Mouse (Mus musculus): ENCODE results near the gene Rbm28. TPM values are rescaled to one million over a fixed set of nuclear protein-coding genes. Genes with fewer than 3 reads are reported as not detected.

Gene Rbm28
- polyA plus RNA-seq (2015; fragmentation: Nextera tagmentation; extraction: Ambion mirVana), result 33.8 and 41.6 TPM in 2 replicates

DNA sequence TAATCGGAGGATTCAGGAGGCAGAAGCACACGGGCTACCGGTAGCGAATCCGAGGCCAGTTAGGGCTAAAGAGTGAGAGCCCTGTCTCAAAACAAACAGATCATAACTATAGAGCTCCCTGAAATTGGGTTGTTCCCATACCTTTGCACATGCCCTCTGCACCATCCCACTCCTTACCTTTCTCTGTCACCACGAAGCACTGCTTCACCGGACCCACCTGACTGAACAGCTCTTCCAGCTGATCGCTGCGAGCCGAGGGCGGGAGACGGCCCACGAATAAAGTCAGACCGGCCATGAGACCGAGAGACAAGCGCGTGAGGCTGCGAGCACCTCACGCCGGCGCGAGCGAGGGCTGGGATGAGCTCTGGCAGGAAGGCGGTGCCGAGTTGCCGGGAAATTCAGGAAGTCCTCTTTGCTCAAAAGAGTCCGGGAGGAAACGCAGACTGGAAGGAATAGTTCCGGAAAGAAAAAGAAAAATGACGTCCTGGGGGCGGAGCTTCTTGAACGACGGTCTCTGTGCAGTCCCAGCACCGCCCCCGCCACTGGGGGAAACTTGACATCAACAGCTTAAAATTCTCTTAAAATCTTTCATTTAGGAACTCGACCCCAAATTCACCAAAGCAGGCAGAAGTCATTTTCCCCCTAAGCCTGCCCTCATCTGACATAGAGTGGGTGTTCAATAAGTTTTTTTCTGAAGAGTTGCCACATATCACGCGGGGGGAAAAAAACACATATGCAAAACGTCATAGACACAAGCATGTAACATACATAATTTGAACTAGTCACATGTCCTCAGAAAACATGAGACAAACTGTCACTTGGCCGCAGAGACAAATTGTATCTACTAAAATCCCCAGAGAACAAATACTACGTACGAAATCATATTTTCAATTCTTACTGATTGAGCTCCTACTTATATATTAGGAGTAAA lies at the start of gene Rbm28:
Gene Rbm28 (minus strand): TSS at position 693 of the 931 bp plus-strand sequence.
- peak; percentile 85 for ATAC-seq
- peak within 1 kb of the TSS; percentile 66; the same call in 1 of the 2 replicates for H3K27ac ChIP-seq (ENCODE audit: low read depth, low read length)
- 8% methylated on average over 42 of the region's 42 CpGs for WGBS

DNA sequence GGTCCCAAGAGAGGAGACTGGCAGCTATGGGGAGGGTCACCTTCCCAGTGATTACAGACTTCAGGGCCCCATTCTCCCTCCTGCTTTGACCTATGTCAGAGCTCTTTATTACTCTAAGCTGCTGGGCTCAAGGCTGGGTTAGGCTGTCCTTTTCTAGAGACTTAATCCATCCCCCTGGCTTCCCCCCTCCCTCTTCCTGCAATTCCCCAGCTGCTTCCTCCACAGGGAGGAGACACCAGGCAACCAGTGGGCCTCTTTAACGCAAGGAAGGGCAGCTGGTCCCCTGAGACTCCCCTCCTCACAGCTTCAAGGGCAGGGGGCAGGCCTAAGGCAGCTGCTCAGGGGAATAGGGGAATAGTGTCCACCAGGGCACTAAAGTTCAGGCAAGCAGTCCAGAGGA lies 49.4 kb upstream of the Rbm28 start:
- H3K9ac ChIP-seq (ENCODE audit: low read depth, low read length), result no peak overlapping the region
- no peak overlapping the region for H3K27ac ChIP-seq (ENCODE audit: low read depth, low read length)
- WGBS, result 6% methylated on average over 1 of the region's 1 CpGs
- peaks cover 31% of the 10 kb centered on the region for H3K4me1 ChIP-seq (ENCODE audit: control insufficient read depth, insufficient read depth, low read depth, low read length)
- no peaks in the 10 kb centered on the region for H3K9me3 ChIP-seq (ENCODE audit: control insufficient read depth, low read length)
- H3K36me3 ChIP-seq (ENCODE audit: control insufficient read depth, insufficient read depth, low read length), result no peaks in the 10 kb centered on the region
- H3K4me3 ChIP-seq (ENCODE audit: low read length), result no peak overlapping the region
- 0 out of 2 replicates have a peak, but pooled peaks cover 2% of the 10 kb centered on the region for H3K27me3 ChIP-seq (replicated peaks; ENCODE audit: control insufficient read depth, insufficient read depth, low read length)
- ATAC-seq, result no peak
- no peak overlapping the region for H3K4me2 ChIP-seq (ENCODE audit: low read length)

More for the DNA sequence above, at the start of gene Rbm28:
- H3K36me3 ChIP-seq (ENCODE audit: control insufficient read depth, insufficient read depth, low read length), result peaks cover 2% of the 10 kb centered on the region; the same call in 1 of the 2 replicates
- peak within 1 kb of the TSS; percentile 86 for H3K9ac ChIP-seq (ENCODE audit: low read depth, low read length)
- peaks cover 12% of the 10 kb centered on the region for H3K4me1 ChIP-seq (ENCODE audit: control insufficient read depth, insufficient read depth, low read depth, low read length)
- H3K4me3 ChIP-seq (ENCODE audit: low read length), result peak within 1 kb of the TSS; percentile 77
- peaks cover 2% of the 10 kb centered on the region for H3K27me3 ChIP-seq (replicated peaks; ENCODE audit: control insufficient read depth, insufficient read depth, low read length)
- peak within 1 kb of the TSS; percentile 95 for H3K4me2 ChIP-seq (ENCODE audit: low read length)
- H3K9me3 ChIP-seq (ENCODE audit: control insufficient read depth, low read length), result no peaks in the 10 kb centered on the region

DNA sequence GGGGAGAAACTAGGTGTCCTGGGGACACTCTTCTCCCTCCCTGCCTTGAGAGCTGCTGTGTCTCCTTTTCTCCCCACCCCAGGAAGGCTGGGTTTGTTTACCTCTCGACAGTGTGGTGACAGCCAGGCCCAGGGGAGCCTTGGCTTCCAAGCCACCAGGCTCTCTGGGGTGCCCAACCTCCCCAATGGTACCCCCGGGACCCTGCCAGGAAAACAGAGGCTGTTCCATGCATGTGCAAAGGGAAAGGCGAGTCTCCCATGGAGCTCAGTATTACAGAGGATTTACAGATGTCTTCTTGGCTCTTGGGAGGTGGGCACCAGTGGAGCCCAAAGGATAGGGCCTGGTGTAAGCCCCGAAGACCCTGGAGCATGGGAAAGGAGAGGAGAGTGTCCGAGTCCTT lies 48.6 kb upstream of the Rbm28 start:
- H3K9me3 ChIP-seq (ENCODE audit: control insufficient read depth, low read length), result no peaks in the 10 kb centered on the region
- peaks cover 31% of the 10 kb centered on the region for H3K4me1 ChIP-seq (ENCODE audit: control insufficient read depth, insufficient read depth, low read depth, low read length)
- H3K4me2 ChIP-seq (ENCODE audit: low read length), result no peak overlapping the region
- H3K9ac ChIP-seq (ENCODE audit: low read depth, low read length), result no peak overlapping the region
- no peak overlapping the region for H3K27ac ChIP-seq (ENCODE audit: low read depth, low read length)
- WGBS, result 51% methylated on average over 5 of the region's 5 CpGs
- 0 out of 2 replicates have a peak, but pooled peaks cover 2% of the 10 kb centered on the region for H3K27me3 ChIP-seq (replicated peaks; ENCODE audit: control insufficient read depth, insufficient read depth, low read length)
- ATAC-seq, result no peak
- H3K4me3 ChIP-seq (ENCODE audit: low read length), result no peak overlapping the region
- no peaks in the 10 kb centered on the region for H3K36me3 ChIP-seq (ENCODE audit: control insufficient read depth, insufficient read depth, low read length)

DNA sequence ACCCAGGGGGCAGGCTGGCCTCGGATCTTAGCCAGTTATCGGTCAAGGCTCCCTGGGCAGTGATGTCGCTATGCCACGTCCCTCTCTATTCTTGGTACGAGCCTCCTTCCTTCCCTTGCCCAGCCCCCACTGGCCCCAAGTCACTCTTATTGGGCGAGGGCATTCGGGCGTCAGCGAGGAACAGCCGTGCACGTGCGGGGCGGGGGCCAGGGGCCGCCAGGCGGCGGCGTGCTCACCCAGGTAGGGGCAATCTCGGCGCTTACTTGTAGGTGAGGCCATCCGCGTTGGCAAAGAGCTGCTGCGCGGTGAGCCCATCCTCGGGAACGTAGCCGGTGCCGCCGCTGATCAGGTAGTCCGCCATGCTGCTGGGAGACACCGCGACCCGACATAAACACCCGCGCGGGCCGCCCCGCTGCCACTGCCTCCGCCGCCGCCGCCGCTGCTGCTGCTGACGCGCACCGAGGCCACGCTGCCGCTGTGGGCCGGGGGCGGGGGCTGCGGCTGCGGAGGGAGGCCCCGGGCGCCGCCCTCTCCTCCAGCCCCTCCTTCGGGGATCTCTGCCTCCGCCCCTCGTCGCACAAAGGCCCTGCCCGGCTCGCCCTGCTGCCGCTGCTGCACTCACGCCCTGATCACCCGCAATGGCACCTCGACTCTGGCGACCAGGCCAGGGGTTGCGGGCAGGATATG lies 47.1 kb upstream of the Rbm28 start:
- peaks cover 31% of the 10 kb centered on the region for H3K4me1 ChIP-seq (ENCODE audit: control insufficient read depth, insufficient read depth, low read depth, low read length)
- WGBS, result under 1% methylated on average over 56 of the region's 66 CpGs

DNA sequence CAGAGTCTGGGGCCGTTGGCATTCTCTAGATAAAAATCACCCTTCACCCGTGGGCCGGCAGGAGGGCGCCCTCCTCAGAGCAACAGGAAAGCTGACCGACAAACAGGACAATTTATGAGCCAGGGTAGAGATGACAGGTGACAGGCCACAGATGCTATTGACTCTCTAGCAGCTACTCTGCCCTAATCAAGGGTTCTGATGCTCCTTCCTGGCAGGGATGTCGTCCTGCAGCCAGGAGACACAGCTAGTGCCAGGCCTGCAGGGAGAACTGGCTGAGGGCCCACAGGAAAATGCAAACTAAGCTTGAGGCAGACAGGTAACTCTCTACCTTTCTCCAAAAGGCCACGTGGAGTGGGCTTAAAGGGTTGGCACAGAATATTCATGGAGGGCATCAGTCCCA lies 46.3 kb upstream of the Rbm28 start:
- WGBS, result 33% methylated on average over 7 of the region's 7 CpGs
- Histone ChIP-seq H3K4me3 (ENCODE audit: low read length) (peak overlapping the region; percentile 60), H3K4me1 (ENCODE audit: control insufficient read depth, insufficient read depth, low read depth, low read length) (peaks cover 31% of the 10 kb centered on the region), H3K9me3 (ENCODE audit: control insufficient read depth, low read length) (no peaks in the 10 kb centered on the region), H3K27me3 (replicated peaks; ENCODE audit: control insufficient read depth, insufficient read depth, low read length) (0 out of 2 replicates have a peak, but pooled peaks cover 2% of the 10 kb centered on the region), H3K27ac (ENCODE audit: low read depth, low read length) (peak overlapping the region; percentile 77), H3K4me2 (ENCODE audit: low read length) (peak overlapping the region; percentile 80), H3K36me3 (ENCODE audit: control insufficient read depth, insufficient read depth, low read length) (peaks cover under 1% of the 10 kb centered on the region), H3K9ac (ENCODE audit: low read depth, low read length) (peak overlapping the region; percentile 76)
- no peak for ATAC-seq

More for the DNA sequence above, 47.1 kb upstream of the Rbm28 start:
- Histone ChIP-seq H3K4me3 (ENCODE audit: low read length) (peak overlapping the region; percentile 60), H3K27ac (ENCODE audit: low read depth, low read length) (peak overlapping the region; percentile 77), H3K9me3 (ENCODE audit: control insufficient read depth, low read length) (no peaks in the 10 kb centered on the region), H3K4me2 (ENCODE audit: low read length) (peak overlapping the region; percentile 80), H3K36me3 (ENCODE audit: control insufficient read depth, insufficient read depth, low read length) (no peaks in the 10 kb centered on the region), H3K9ac (ENCODE audit: low read depth, low read length) (peak overlapping the region; percentile 76), H3K27me3 (replicated peaks; ENCODE audit: control insufficient read depth, insufficient read depth, low read length) (0 out of 2 replicates have a peak, but pooled peaks cover 2% of the 10 kb centered on the region)
- ATAC-seq, result peak; percentile 81

DNA sequence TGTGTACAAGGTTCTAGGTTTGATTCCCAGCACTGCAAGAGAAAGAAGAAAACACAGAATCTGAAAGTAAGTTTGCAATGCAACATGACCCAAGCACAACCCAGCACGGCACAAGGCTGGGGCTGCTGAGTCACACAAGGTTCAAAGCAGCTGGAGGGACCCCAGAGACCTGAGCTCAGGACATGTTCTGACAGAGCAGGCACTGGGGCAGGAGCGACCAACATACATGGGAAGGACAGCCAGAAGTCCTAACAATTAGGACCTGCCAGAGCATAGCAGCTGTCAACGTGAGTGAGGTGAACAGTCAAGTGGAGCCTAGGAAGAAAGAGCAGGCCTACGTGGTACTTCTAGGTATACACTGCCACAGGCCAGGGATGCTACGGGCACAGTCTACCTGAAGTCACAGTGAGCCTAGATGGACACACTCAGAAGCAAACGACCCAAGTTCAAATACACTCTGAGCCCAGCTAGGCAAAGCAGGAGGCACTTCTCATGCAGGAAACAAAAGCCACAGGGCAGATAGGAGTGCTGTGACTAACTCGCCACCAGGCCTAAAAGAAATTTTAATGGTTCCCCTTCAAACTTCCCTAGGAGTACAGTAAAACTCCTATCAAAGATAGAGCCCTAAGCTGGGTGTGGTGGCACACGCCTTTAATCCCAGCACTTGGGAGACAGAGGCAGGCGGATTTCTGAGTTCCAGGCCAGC lies 45.6 kb upstream of the Rbm28 start:
- H3K4me2 ChIP-seq (ENCODE audit: low read length), result peak overlapping the region; percentile 80
- no peaks in the 10 kb centered on the region for H3K9me3 ChIP-seq (ENCODE audit: control insufficient read depth, low read length)
- ATAC-seq, result no peak
- H3K4me1 ChIP-seq (ENCODE audit: control insufficient read depth, insufficient read depth, low read depth, low read length), result peaks cover 29% of the 10 kb centered on the region
- 0 out of 2 replicates have a peak, but pooled peaks cover 2% of the 10 kb centered on the region for H3K27me3 ChIP-seq (replicated peaks; ENCODE audit: control insufficient read depth, insufficient read depth, low read length)
- H3K27ac ChIP-seq (ENCODE audit: low read depth, low read length), result no peak overlapping the region
- H3K9ac ChIP-seq (ENCODE audit: low read depth, low read length), result no peak overlapping the region
- WGBS, result 78% methylated on average over 9 of the region's 9 CpGs
- no peak overlapping the region; the same call in 1 of the 2 replicates for H3K4me3 ChIP-seq (ENCODE audit: low read length)
- peaks cover 5% of the 10 kb centered on the region for H3K36me3 ChIP-seq (ENCODE audit: control insufficient read depth, insufficient read depth, low read length)

DNA sequence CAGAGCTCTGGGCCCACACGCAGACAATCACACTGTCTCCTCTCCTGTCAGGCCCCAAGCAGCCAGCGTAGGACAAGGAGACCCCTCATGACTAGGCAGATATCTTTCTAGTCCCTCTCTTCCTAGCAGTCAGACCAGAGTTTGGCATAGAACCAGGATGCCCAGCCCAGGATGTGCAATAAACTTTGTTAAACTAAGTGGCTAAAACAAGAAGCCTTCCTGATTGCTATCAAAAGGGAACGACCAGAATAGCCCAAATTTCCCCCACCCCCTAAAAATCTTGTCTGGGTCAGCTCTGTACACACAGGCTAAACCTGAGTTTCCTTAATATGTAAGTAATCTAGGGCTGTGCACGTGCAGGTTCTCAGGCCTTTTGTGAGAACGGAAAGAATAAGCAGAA lies 43.4 kb upstream of the Rbm28 start:
- no peak overlapping the region for H3K4me2 ChIP-seq (ENCODE audit: low read length)
- no peak for ATAC-seq
- no peaks in the 10 kb centered on the region for H3K27me3 ChIP-seq (replicated peaks; ENCODE audit: control insufficient read depth, insufficient read depth, low read length)
- 86% methylated on average over 5 of the region's 5 CpGs for WGBS
- H3K4me1 ChIP-seq (ENCODE audit: control insufficient read depth, insufficient read depth, low read depth, low read length), result peaks cover 19% of the 10 kb centered on the region
- H3K9ac ChIP-seq (ENCODE audit: low read depth, low read length), result no peak overlapping the region
- no peak overlapping the region for H3K4me3 ChIP-seq (ENCODE audit: low read length)
- H3K27ac ChIP-seq (ENCODE audit: low read depth, low read length), result no peak overlapping the region
- peaks cover 11% of the 10 kb centered on the region for H3K36me3 ChIP-seq (ENCODE audit: control insufficient read depth, insufficient read depth, low read length)
- H3K9me3 ChIP-seq (ENCODE audit: control insufficient read depth, low read length), result no peaks in the 10 kb centered on the region

DNA sequence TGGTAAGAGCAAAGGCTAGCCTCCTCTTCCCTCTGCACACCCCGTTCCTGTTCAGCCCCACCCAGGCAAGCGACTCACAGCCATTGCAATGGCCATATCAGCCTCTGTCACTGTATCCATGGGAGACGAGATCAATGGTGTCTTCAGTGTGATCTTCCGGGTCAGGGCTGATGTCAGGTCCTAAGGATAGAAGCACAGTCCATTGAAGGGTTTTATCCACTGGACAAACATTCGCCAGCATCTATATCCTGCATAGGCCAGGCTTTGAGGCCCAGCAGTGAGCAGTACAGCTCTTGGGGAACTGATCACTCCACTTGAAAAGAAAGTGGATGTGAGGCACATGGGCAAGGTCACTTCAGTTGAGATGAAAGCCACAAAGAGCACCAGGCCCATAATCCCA lies 42.2 kb upstream of the Rbm28 start:
- H3K4me1 ChIP-seq (ENCODE audit: control insufficient read depth, insufficient read depth, low read depth, low read length), result peaks cover 13% of the 10 kb centered on the region
- H3K36me3 ChIP-seq (ENCODE audit: control insufficient read depth, insufficient read depth, low read length), result peaks cover 16% of the 10 kb centered on the region
- no peak for ATAC-seq
- WGBS, result 79% methylated on average over 5 of the region's 5 CpGs
- H3K4me3 ChIP-seq (ENCODE audit: low read length), result no peak overlapping the region
- H3K4me2 ChIP-seq (ENCODE audit: low read length), result no peak overlapping the region
- no peak overlapping the region for H3K9ac ChIP-seq (ENCODE audit: low read depth, low read length)
- H3K9me3 ChIP-seq (ENCODE audit: control insufficient read depth, low read length), result no peaks in the 10 kb centered on the region
- no peaks in the 10 kb centered on the region for H3K27me3 ChIP-seq (replicated peaks; ENCODE audit: control insufficient read depth, insufficient read depth, low read length)
- no peak overlapping the region for H3K27ac ChIP-seq (ENCODE audit: low read depth, low read length)
